Mouse (Mus musculus): Measurements from ENCODE around the gene Disp2.

Disp2 gene

DNA sequence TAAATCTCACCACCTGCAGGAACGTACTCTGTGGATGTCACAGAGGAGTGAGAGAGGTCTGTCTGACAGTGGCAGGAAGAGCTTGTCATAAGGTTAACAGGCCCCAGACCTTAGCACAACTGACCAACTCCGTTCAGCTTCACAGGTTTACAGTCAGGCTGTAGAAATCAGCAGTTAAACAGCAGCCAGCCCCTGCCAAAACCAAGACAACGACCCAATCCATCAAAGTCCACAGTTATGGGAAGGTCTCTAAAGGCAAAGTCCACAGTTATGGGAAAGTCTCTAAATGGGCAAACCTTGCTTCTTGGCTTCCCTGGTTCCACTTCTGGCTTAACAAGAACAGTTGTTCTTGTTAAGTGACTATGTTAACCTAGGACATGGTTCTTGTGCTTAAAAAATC, 64.9 kb downstream of the Disp2 start:
- no peak for DNase-seq (ENCODE audit: low spot score in 2 of 2)

DNA sequence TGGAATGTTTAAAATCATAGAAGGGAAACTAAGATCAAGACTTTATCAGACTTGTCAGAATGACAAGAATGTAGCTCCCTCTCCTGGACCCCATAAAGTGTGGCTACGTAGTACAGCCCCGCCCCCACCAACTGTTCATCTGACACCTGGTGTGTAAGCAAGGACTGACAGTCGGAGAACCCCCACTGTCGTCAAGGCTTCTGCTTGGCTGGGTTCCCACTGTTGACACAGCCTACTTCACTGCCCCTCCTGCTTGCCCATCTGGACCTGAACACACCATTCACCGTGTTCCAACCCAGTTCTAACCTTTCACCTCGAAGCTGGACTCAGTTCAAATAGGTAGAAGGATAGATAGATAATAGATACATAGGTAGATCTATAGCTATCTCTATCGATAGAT, 66.7 kb downstream of the Disp2 start:
- DNase-seq (ENCODE audit: low spot score in 2 of 2) = no peak

DNA sequence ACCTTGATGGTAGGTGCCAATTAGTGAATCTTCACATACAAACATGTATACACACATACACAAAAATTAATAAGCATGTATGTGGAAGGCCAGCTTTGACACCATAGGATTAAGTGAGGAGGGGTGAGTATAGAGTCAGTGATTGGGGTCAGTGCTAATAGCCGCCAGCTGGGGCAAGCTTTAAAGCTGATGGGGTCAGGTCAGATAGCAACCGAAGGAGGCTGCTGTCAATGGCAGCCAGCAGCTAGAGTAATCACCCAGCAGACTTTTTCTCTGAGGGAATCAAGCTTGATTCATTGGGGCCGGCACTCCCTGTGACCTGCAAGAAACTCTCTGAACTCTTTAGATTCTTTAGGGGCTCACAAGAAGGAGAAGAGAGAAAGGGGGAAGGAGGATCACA, 72.2 kb downstream of the Disp2 start:
- DNase-seq (ENCODE audit: low spot score in 2 of 2) = no peak
